Mouse (Mus musculus): ENCODE measurements around the gene Gm21969.

DNA sequence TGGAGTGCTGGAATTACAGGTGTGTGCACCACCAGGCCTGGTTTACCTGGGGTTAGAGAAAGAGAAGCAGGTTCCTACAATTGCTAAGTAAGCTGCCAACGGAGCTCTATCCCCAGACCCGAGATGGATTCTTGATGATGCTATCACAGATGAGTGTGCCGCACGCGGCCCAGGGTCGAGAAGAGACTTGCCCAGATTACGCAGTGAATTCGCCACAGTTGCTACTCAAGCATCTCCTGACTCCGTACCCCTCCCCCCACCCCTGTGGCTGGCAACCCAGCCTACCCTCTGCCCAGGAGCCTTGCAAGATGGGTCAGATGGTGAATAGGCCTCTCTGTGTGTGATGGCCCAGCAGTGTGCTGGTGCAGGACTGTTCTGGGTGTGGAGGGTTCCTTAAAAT is 6.3 kb upstream of the Gm21969 start:
- no peak for TF ChIP-seq EP300 (IDR thresholded peaks at IDR 0.05; ENCODE audit: low read depth)
- no peak for TF ChIP-seq CTCF (IDR thresholded peaks at IDR 0.05; ENCODE audit: low read depth)
